Mouse (Mus musculus): ENCODE measurements around the gene Nudt16.
"Not testable (repeated sequence)": the region's sequence is repeated elsewhere in the genome, so short reads cannot be mapped to it uniquely, and the experiment has no call there.

Gene Nudt16

DNA sequence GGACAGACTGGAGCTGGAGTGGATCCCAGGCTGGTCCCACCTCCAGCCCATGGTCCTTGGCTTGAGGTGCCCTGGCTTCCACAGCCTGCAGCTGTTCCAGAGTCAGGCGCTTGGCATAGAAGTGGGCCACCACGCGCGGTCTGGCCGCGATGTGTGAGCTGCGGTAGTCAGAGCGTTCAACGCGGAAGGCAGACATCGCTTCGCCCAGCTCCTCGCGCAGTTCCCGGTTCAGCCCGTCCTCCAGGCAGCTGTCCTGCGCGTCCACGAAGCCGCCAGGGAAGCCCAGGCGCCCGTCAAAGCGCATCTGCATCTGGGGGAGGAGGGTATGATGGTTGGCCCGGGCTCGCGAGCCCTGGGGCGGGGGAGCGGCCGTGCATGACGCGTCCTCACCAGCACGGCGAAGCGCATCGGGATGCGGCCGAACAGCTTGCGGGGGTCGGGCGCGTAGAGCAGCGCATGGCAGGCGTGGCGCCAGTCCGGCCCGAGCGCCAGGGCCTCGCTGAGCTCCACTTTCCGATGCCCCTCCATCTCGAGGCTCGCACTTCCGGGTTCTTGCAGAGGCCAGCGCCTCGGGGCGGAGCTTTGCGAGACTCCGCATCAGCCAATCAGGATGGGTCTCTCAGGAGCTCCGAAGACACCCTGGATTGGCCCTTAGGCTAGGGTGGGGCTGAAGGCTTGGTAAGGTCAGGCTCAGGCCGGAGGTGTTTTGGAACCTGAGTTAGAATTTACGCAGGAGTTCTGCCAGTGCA, at the start of gene Nudt16:
TSS of gene Nudt16 (minus strand) at position 572 of the 749 bp plus-strand sequence.
- DNase-seq (ENCODE audit: low spot score): peak; percentile 90

DNA sequence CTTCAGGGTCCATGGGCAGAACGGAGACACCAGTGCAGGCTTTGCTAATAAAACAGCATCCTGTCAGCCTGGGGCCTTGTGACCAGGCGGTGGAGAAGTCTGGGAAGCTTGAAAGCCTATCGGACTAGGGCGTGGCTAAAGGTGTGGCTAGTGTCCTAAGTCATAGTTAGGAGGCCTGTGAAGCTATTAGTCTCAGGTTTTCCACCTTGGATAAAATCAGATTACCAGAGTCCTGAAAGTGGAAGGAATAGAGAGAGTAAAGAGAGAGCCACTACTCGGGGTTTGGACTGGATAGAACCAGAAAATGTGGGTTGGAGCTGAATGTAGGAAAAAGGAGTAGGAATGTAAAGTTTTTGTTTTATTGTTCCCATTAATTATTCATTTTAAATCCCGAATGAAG, 13.4 kb upstream of the Nudt16 start, which contains the start of gene 1700080E11Rik:
TSS of gene 1700080E11Rik (minus strand) at position 101 of the 400 bp plus-strand sequence.
- DNase-seq (ENCODE audit: low spot score): no peak

DNA sequence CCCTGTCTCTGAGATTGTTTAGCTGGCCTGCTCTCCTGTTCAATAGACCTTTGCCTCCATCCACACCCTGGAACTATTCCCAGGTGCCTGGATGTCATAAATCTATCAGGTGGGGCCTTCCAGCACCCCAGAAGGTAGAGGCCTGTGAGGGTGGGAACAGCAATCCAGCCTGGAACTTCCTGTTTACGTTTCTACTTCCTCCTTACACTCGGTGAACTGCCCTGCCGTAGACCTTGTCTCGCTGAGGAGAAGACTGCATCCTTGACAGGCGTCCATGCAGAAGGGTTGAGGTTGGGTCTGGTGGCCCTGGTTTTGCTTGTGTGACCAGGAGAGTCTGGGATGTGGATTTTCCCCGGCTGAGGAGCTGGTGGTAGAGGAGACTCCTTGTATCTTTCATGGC, 7.6 kb upstream of the Nudt16 start:
- DNase-seq (ENCODE audit: low spot score): no peak

DNA sequence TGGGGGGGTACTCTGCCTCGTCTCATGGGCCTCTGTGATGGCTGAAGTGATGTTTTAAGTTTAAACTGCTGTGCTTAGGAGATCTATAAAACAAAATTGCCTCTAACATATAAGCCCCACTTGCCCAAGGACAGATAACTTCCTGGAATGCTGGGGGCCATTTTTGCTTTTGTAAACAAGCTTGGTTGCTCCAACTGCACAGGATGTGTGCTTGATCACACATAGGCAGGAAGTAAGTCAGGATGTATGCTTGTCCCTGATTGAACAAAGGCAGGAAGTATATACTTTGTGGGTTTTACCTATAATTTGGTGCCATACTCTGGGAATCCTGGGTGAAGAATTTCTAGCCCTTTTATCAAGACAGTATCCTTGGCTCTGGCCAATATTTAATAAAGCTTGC, 4.8 kb upstream of the Nudt16 start:
- no peak for DNase-seq (ENCODE audit: low spot score)

DNA sequence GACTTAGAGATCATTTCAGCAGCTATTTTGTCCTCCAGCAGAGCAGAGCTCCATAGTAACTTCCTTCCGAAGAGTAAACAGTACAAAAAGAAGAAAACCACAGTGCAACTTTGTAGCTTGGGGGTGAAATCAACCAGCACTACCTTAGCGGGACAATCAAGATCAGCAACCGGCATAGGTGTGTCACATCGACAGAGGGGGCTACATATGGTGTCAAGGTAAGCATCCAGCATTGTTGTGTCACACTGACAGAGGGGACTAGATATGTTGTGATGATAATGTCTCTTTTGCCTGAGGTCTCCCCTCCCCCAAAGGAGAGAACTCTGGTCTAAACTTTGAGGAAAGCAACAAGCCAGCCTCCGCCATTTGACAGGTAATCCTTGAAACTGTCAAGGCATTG, 2.9 kb upstream of the Nudt16 start:
- DNase-seq (ENCODE audit: low spot score): no peak

DNA sequence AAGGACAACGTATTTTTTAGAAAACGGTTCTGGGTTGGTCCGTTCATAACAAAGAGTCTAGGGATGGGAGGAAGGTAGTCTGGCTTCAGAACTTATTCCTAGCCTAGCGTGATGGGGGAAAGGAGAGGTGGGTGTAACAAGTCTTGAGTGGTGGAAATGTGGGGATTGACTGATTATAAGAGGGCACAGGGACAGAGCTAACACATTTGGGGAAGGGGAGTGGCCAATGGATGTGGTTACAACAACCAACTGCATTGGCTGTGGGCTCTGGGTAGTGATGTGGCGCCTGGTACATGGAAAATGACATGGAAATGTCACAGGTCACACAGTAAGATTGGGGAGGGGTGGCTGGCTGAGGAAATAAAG, 361 bp upstream of the Nudt16 start:
- no peak for DNase-seq (ENCODE audit: low spot score)

DNA sequence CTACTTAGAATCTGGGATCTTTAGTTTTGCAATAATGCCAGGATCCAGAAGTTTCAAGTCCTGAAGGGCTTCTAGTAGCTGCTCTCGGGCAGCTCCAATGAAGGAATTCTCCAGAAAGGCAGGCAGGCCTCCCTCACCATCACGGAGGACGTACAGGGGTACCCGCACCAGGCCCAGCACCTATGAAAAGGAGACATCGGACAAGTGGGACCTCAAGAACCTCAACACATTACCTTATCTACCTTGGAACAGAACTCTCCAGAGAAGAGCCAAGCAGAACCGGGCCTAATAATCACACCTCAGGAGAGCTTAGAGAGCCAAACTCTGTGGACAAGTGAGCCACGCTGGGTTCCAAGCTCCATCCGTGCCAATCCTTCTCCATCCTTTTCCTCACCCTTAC, 1.3 kb downstream of the Nudt16 start:
- DNase-seq (ENCODE audit: low spot score): no peak

DNA sequence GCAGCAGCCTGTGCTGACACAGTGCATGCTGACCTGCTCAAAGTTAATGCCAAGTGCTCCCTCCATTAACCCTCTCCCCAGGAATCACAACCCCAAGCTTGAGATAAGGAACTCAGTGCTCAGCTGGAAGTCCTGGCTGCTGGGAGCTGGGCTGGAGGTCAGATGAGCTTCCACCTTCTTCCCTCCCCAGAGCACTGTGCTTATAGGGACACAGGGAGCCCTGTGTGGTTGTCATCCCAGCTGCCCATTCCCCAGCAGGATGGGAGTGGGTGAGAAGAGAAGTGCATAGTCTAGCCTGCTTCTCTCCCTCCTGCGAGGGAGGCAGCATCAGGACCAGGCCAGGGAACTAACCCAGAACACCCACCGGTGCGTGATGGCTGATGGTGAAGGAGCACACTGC, 6.4 kb downstream of the Nudt16 start:
- not testable (repeated sequence) for DNase-seq (ENCODE audit: low spot score)

DNA sequence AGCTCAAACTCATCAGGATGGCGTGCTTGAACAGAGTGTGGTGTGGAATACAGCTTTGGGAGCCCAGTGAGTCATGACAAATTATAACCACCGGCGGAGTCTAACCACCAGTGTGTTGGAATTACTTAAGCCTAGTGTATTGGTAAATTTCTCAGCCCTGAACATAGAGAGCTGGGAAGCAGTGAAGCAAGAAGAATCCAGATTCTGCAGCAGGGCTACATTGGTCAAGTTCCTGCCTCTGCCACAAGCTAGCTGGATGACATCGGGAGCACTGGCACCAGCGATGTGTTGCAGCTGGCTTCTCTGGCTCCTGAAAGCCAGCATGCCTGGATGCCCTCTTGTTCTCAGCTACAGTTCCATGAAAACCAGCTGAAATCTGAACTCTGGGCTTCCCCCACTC, 27.7 kb downstream of the Nudt16 start:
- no peak for DNase-seq (ENCODE audit: low spot score)

DNA sequence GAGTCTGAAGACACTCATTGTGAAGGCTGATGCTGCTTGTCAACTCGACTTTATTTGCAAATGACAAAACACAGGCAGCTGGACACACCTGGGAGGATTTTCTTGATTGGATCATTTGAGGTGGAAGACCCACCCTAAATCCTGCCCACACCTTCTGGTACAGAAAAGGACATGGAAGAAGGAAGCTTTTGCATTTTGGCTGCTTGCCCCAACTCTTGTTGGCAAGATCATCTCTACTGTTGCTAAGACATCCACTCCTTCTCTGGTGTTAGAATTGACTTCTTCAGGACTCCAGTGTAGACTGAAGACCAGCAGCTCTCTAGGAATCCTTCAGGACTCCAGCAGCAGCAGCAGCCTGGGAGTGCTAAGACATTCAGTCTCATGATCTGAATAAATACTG, 29.7 kb downstream of the Nudt16 start:
- no peak for DNase-seq (ENCODE audit: low spot score)

DNA sequence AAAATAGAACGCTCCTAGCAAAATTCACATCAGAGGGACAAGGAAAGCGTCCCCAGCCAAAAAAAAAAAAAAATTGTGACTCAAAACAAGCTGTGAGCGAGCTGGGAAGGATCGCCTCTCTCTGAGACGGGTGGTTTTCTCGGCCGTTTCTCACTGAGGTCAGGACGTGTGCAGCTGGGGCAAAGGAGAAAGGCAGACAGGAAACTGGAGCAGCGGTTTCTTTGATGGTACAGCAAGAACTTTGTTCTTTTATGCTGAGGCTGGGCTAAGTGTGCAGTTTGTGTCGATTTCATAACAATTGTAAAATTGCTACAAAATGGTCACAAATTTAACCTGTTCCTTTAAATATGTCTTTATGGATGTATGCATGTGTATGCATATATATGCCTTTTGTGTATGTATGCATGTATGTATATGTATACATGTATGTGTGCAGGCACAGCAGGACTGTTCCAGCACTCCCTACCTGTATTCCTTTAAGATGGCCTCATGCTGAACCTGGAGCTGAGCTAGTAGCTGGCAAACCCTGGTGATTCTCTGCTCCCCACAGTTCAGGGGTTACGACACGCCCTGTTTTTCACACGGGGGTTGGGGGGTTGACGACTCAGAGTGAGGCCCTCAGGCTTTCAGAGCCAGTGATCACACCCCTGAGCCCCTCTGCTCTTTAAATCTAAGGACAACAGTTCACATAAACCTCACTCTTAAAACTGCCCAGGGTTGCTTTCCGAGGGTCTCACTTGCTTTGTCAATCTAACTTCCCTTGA, 30.6 kb downstream of the Nudt16 start:
- no peak for DNase-seq (ENCODE audit: low spot score)

DNA sequence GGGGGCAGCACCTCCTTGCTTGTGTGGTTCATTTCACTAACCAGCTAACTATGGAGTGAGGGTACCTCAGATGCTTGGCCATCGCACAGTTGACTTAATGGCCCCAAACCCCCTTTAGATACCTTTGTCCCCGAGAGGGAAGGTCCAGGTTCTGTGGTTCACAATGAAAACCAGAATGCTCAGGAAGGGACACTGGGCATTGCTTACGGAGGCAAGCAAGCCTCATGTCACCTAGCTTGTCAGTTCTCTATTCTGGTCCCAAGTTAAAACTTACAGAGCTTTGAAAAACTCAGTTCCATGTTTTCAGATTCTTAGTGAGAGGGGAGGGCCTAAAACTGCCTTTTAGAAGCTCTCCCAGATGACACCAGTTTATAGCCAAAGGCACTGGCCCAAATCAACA, 51.4 kb downstream of the Nudt16 start:
- no peak for DNase-seq (ENCODE audit: low spot score)

Measured in yolk sac, embryonic 10.5 days (tissue).